Mouse (Mus musculus) heart, adult 2 months (tissue): ENCODE results near the gene Gm13420. TPM values are rescaled to one million over a fixed set of nuclear protein-coding genes. Genes with fewer than 3 reads are reported as not detected.

Experiments
- DNase-seq, 2 experiments: peaks; one replicate each; pipeline ENCODE4 v3.0.0; 2021
- H3K27ac ChIP-seq: fragments of 200-600 bp; 2 replicates; pipeline ENCODE4 v1.8.1; 2022
- H3K27me3 ChIP-seq: fragments of 200-500 bp; 2 replicates; pipeline ENCODE4 v1.6.1; 2012; ENCODE audit warnings: mild to moderate bottlenecking, low read length, inconsistent platforms, mixed read lengths; ENCODE audit not compliant: control insufficient read depth, insufficient read depth
- H3K36me3 ChIP-seq: fragments of 200-500 bp; 2 replicates; pipeline ENCODE4 v1.6.1; 2012; ENCODE audit warnings: low read length, inconsistent platforms; ENCODE audit not compliant: control insufficient read depth, insufficient read depth
- H3K4me1 ChIP-seq: fragments of 200-500 bp; 2 replicates; pipeline ENCODE4 v1.6.1; 2011; ENCODE audit warnings: low read length; ENCODE audit not compliant: control insufficient read depth, insufficient read depth
- H3K4me3 ChIP-seq: fragments of 200-600 bp; 2 replicates; pipeline ENCODE4 v1.8.1; 2022
- H3K79me2 ChIP-seq: fragments of 200-500 bp; replicated peaks from 2 replicates; pipeline ENCODE4 v1.6.1; 2012; ENCODE audit warnings: mild to moderate bottlenecking, inconsistent platforms, low read length, moderate library complexity, mixed read lengths; ENCODE audit not compliant: control insufficient read depth, insufficient read depth
- H3K9ac ChIP-seq: fragments of 200-500 bp; 2 replicates; pipeline ENCODE4 v1.6.1; 2012; ENCODE audit warnings: low read depth, mild to moderate bottlenecking, control low read depth, inconsistent platforms, low read length, mixed read lengths
- CTCF ChIP-seq: fragments of 200-600 bp; IDR thresholded peaks from 2 replicates; pipeline ENCODE4 v1.8.1; 2022; ENCODE audit warnings: antibody characterized with exemption, mild to moderate bottlenecking, moderate library complexity
- EP300 ChIP-seq: fragments of 200-500 bp; IDR thresholded peaks from 2 replicates; pipeline ENCODE4 v1.6.1; 2011; ENCODE audit warnings: low read depth, low read length, control low read depth; ENCODE audit not compliant: insufficient read depth
- POLR2A ChIP-seq: fragments of 200-500 bp; IDR thresholded peaks from 2 replicates; pipeline ENCODE4 v1.6.1; 2011; ENCODE audit warnings: mild to moderate bottlenecking, low read depth, low read length, control low read depth; ENCODE audit not compliant: insufficient read depth
- WGBS: fragments of 180-500 bp; shearing (Covaris S2); methylation state at CpG from one replicate; pipeline ENCODE4 v1.1.7; 2018; 5-methylcytosine and 5-hydroxymethylcytosine counted together
- intact Hi-C: fragments of 180-260 bp; cut with DNase I; formaldehyde crosslinking; loops from one replicate; pipeline ENCODE4 v1.15.1; 2025
- polyA plus RNA-seq: library from polyadenylated mRNA; depleted of rRNA; stranded (reverse); fragments of >200 nt; gene quantifications from 2 replicates; pipeline ENCODE4 v1.2.3, GENCODE M21; 2012
- total RNA-seq, 2 experiments: library from RNA; stranded (reverse); gene quantifications; 2 replicates each; pipeline ENCODE4 v1.2.3; 2021

Gm13420 gene
- total and polyA plus RNA-seq, 3 experiments = not detected

DNA sequence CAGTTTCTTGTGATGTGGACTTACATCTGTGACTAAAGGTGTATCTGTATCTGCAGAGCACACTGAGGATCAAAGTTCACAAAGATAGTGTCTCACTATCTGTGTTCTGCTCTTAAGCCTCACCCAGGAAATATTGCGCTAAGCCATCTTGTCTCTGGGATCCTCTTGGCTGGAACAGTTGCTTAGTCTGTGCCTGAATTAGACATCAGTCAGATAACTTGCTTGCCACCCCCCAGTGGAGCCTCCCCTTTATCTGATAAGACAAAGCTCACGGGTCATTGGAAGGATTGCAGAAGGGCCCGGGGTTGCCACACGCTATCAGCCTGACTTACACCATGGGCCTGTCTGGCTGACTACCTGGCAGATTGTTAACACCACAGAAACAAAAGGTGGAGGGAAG is 21.8 kb upstream of the Gm13420 start:
- Histone ChIP-seq H3K27ac (no peak overlapping the region), H3K9ac (no peak overlapping the region), H3K79me2 (no peaks in the 10 kb centered on the region), H3K36me3 (no peaks in the 10 kb centered on the region), H3K4me3 (no peak overlapping the region), H3K27me3 (no peaks in the 10 kb centered on the region), H3K4me1 (no peaks in the 10 kb centered on the region)
- WGBS = 56% methylated on average over 4 of the region's 4 CpGs
- no peak for TF ChIP-seq POLR2A
- TF ChIP-seq CTCF = no peak
- TF ChIP-seq EP300 = no peak
- DNase-seq = no peak
- intact Hi-C loops = no loop called here

DNA sequence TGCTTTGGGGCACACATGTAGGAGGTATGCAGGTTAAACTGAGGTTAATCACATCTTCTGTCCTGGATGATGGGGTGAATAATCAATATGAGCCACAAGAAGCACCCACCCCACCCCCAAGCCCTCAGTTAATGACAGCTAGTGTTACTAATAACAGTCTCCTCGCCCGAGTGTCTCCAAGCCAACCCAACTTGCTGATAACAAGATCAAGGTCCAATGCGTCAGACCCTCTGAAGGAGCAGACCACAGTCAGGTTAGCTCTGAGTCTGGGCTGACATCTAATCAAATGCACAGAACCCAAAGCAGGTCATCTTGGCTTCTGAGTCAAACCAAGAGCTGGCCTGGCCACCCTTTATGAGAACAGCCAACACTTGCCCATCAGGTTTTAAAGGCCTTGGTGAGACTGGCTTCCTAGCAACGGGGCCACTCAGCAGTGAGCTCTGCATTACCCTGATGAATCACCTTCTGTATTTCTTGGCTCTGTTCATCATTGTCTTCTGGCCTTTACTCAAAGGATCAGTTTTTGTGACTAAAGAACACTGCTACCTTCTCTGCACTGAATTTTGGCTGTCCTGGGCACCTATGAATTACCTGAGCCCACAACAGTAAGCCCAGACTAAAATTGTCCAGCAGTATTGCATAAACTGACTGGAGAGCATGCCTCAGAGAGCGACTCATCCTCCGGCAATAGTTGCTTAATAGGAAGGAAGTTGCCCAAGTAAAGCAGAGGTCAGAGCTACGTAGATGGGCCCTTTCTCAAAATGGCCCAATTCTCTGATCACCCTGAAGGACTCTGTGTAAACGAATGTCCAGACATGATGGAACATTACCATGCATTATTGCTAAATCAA is 20.4 kb upstream of the Gm13420 start:
- H3K4me3 ChIP-seq = no peak overlapping the region
- H3K27ac ChIP-seq = no peak overlapping the region
- no peak for DNase-seq
- H3K27me3 ChIP-seq = no peaks in the 10 kb centered on the region
- no peak for TF ChIP-seq EP300
- TF ChIP-seq POLR2A = no peak
- no peak for TF ChIP-seq CTCF
- H3K79me2 ChIP-seq = no peaks in the 10 kb centered on the region
- no peaks in the 10 kb centered on the region for H3K4me1 ChIP-seq
- intact Hi-C loops = no loop called here
- 55% methylated on average over 8 of the region's 8 CpGs for WGBS
- no peak overlapping the region for H3K9ac ChIP-seq
- H3K36me3 ChIP-seq = no peaks in the 10 kb centered on the region

DNA sequence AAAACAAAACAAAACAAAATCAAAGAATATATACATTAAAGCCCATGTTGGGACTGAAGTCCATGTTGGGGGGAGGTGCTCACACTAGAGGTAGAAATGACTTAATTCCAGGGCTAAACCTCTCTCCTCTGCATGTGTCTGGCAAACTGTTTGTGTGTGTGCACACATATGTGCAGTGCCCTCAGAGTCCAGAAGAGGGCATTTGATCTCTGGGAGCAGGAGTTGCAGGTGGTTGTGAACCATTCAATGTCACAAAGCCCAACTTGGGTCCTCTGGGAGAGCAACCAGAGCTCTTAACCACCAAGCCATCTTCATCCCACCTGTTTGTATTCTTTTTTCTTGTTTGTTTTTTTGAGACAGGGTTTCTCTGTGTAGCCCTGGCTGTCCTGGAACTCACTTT is 18.7 kb upstream of the Gm13420 start:
- intact Hi-C loops = no loop called here
- no peaks in the 10 kb centered on the region for H3K36me3 ChIP-seq
- DNase-seq = no peak
- peak; percentile 12; the same call in 1 of the 2 replicates for TF ChIP-seq CTCF
- no peak for TF ChIP-seq POLR2A
- H3K4me1 ChIP-seq = no peaks in the 10 kb centered on the region
- no peak overlapping the region for H3K9ac ChIP-seq
- no peaks in the 10 kb centered on the region for H3K27me3 ChIP-seq
- no peak overlapping the region for H3K27ac ChIP-seq
- no peak overlapping the region for H3K4me3 ChIP-seq
- H3K79me2 ChIP-seq = no peaks in the 10 kb centered on the region

DNA sequence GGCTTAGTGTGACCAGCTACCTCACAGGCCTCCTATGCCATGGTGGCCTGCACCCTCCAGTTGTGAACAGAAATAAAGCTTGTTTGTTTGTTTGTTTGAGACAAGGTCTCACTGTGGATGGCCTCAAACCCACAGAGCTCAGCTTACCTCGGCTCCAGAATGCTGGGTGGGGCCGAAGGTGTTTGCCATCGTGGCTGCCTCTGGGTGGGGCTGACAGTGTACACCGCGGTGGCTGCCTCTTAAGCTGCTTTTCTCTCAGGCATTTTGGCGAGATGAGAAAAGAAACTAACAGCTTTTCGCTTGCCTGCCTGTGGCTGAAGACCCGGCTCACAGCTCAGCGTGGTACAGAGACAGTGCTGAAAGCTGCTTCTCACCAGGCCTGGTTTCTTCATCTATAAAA is 17.4 kb upstream of the Gm13420 start:
- no peak for DNase-seq
- no peaks in the 10 kb centered on the region for H3K27me3 ChIP-seq
- H3K4me1 ChIP-seq = no peaks in the 10 kb centered on the region
- no peaks in the 10 kb centered on the region for H3K36me3 ChIP-seq
- H3K9ac ChIP-seq = no peak overlapping the region
- intact Hi-C loops = no loop called here
- H3K79me2 ChIP-seq = no peaks in the 10 kb centered on the region
- WGBS = 61% methylated on average over 9 of the region's 9 CpGs
- H3K4me3 ChIP-seq = no peak overlapping the region
- TF ChIP-seq EP300 (no peak), POLR2A (no peak), CTCF (no peak)
- no peak overlapping the region for H3K27ac ChIP-seq

DNA sequence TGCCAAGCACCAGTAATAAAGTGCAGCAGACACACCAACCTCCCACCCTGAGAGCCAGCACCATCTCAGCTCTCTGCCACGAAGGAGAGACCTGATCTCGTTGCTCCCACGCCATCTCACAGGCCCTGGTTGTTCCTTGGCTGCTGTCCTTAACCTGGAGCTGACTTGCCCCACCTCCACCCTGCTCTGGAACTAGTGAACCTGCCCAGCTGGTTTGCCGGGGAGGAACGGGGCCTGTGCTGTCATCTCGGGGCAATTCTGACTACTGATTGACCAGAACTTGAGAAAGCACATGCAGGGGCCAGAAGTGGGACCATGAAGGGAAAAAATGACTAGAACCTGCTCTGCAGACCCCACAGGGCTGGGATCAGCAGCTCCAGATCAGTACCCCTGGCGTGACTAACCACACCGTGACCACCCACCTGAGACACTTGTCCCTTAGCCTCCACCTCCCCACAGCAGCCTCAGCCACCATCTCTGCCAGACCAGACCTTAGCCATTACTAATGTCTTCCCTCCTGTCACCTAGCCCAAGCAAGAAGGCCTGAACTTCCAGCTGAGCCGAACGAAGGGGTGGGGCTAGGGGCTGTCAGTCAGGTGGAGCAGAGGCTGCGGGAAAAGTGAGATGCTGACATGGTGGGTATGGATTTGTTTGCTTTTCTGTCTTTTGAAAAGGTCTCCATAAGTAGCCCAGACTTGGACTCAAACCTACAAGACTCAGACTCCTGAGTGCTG is 16.7 kb upstream of the Gm13420 start:
- 60% methylated on average over 11 of the region's 11 CpGs for WGBS
- no peaks in the 10 kb centered on the region for H3K79me2 ChIP-seq

DNA sequence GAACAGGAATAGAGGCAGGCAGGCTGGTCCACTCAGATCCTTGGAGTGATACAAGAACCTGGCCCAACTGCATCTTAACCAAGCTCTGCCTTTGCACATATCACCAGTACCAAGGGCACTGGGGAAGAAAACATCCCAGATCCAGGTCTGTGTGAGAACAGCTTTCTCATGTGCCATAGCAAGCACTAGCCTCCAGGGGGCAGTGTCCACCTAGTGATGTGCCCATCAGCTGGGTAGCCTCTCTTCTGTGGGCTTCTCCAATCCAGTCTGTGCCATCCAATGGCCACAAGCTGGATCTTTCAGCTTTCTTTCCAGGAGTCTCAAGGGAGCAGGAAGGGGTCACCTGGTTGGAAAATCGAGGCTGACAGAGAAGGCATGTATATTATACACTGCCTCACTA is 13.3 kb upstream of the Gm13420 start:
- WGBS = 0% methylated on average over 1 of the region's 1 CpGs
- intact Hi-C loops = loop anchor here (2.0 kb wide), 1 partner anchor 54 kb away; no protein-coding TSS in a partner anchor

More for the DNA sequence above, 16.7 kb upstream of the Gm13420 start:
- no peak for TF ChIP-seq EP300
- TF ChIP-seq POLR2A = no peak
- no peak for TF ChIP-seq CTCF
- H3K36me3 ChIP-seq = no peaks in the 10 kb centered on the region
- H3K4me1 ChIP-seq = no peaks in the 10 kb centered on the region
- H3K4me3 ChIP-seq = no peak overlapping the region
- no peak overlapping the region for H3K9ac ChIP-seq
- H3K27ac ChIP-seq = no peak overlapping the region
- intact Hi-C loops = no loop called here
- no peaks in the 10 kb centered on the region for H3K27me3 ChIP-seq
- DNase-seq = no peak

More for the DNA sequence above, 13.3 kb upstream of the Gm13420 start:
- TF ChIP-seq CTCF = peak; percentile 92
- no peak for TF ChIP-seq POLR2A
- 0 out of 2 replicates have a peak, but pooled peaks have one; percentile 53 for TF ChIP-seq EP300
- Histone ChIP-seq H3K4me1 (no peaks in the 10 kb centered on the region), H3K9ac (no peak overlapping the region), H3K4me3 (no peak overlapping the region), H3K79me2 (no peaks in the 10 kb centered on the region), H3K27ac (no peak overlapping the region), H3K36me3 (no peaks in the 10 kb centered on the region), H3K27me3 (no peaks in the 10 kb centered on the region)
- peak; percentile 40 to 65 for DNase-seq
